10 mouse cellular contexts compared by ENCODE assay signal in the genomic region with DNA sequence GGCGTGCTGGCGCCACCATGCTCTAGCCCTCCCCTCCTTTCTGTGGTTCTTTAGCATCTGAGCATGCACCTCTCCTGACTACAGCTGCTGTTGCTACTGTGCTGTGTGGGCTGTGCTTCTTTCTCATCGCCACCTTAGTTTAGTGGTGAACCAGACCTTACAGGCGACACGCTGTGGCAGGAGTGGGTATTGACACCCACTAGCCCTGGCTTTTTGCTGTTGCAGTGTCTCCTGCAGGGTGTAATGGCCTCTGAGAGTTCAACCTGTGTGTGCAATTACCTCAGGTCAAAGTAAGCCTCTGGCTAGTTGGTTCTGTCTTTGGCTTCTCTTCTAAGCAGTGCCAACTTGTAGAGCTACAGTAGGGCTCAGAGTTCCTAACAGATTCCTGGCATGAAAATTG. TPM values are rescaled to one million over a fixed set of nuclear protein-coding genes. Genes with fewer than 3 reads are reported as not detected.
DNase-seq lines count a peak whose midpoint lies in the region; ATAC-seq lines count a peak whose summit lies in the region.
"Had no signal": no experiment of that assay in that cellular context is flagged by ENCODE, and none has a peak within 500 bp of the region (broad histone marks: within the 10 kb centered on the region; RNA-seq: fewer than 3 reads in every experiment).

No protein-coding gene starts in this region.

- no peaks in the 10 kb centered on the region for H3K4me1 ChIP-seq in forebrain, embryonic 14.5 days (ENCODE audit: control insufficient read depth, insufficient read depth, low read length)
- H3K4me1 ChIP-seq: embryonic facial prominence, embryonic 13.5 days had no signal

- H3K27ac ChIP-seq in forebrain, embryonic 14.5 days (ENCODE audit: low read depth, low read length) = no peak overlapping the region
- H3K27ac ChIP-seq: embryonic facial prominence, embryonic 13.5 days; macrophage had no signal

- no peak overlapping the region for H3K4me2 ChIP-seq in forebrain, embryonic 14.5 days (ENCODE audit: low read length)
- H3K4me2 ChIP-seq: embryonic facial prominence, embryonic 13.5 days had no signal

- no peaks in the 10 kb centered on the region for H3K27me3 ChIP-seq in forebrain, embryonic 14.5 days (replicated peaks; ENCODE audit: control insufficient read depth, insufficient read depth, low read length)
- H3K27me3 ChIP-seq: embryonic facial prominence, embryonic 13.5 days had no signal

- no peak overlapping the region for H3K9ac ChIP-seq in forebrain, embryonic 14.5 days (ENCODE audit: low read length)
- H3K9ac ChIP-seq: embryonic facial prominence, embryonic 13.5 days had no signal

- ATAC-seq in activated CD4-positive, CD25-positive, alpha-beta regulatory T cell, adult 4 months = peak; percentile 90
- ATAC-seq in forebrain, embryonic 14.5 days = no peak

- 80% methylated on average over 5 of the region's 5 CpGs for WGBS in forebrain, embryonic 14.5 days

- DNase-seq in heart, postnatal 4 days = peak; percentile 46
- no peak for DNase-seq in heart, adult 18-20 months
- peak; percentile 77 for DNase-seq in CD4-positive, CD25-positive, alpha-beta regulatory T cell, adult 2 months (ENCODE audit: low read depth, low spot score)
- peak; percentile 80 to 86 for DNase-seq in kidney, postnatal 25 days
- DNase-seq in naive thymus-derived CD4-positive, alpha-beta T cell, adult 2 months (ENCODE audit: low read depth) = peak; percentile 79
- no peak for DNase-seq in forebrain, embryonic 14.5 days (ENCODE audit: low spot score)
- no peak for DNase-seq in layer of hippocampus, adult 8-10 months (ENCODE audit: low spot score in 2 of 2)

- no peaks in the 10 kb centered on the region for H3K9me3 ChIP-seq in forebrain, embryonic 14.5 days (replicated peaks; ENCODE audit: control insufficient read depth, low read length)
- H3K9me3 ChIP-seq: embryonic facial prominence, embryonic 13.5 days had no signal

- H3K36me3 ChIP-seq in forebrain, embryonic 14.5 days (ENCODE audit: control insufficient read depth, insufficient read depth, low read length) = peaks cover 98% of the 10 kb centered on the region

- H3K4me3 ChIP-seq in forebrain, embryonic 14.5 days (ENCODE audit: low read depth, low read length) = no peak overlapping the region
- H3K4me3 ChIP-seq: embryonic facial prominence, embryonic 13.5 days had no signal

RNA-seq across cellular contexts. Expression of a gene that starts 11.5 kb away (rescaled TPM):
- 10 to 100 TPM; 27.8 to 30.6 TPM for total RNA-seq in heart, postnatal 4 days (2021)
- total RNA-seq in heart, adult 18-20 months (2021) = 10 to 100 TPM; 11.7 to 12.6 TPM
- 10 to 100 TPM; 17.1 to 22.5 TPM for polyA plus RNA-seq in activated CD4-positive, CD25-positive, alpha-beta regulatory T cell, adult 4 months (2017; shearing (Covaris generic))
- 118 and 143 TPM in 2 replicates for polyA plus RNA-seq in forebrain, embryonic 14.5 days (2014; fragmentation: Nextera tagmentation; extraction: Ambion mirVana)
- 10 to 100 TPM; 67.9 to 84.7 (median 78.5) TPM for total RNA-seq in layer of hippocampus, adult 8-10 months (2022)

RNA-seq across cellular contexts. Expression of a gene that starts 11.6 kb away (rescaled TPM):
- 10 to 100 TPM; 15.9 to 16.3 TPM for total RNA-seq in heart, postnatal 4 days (2021)
- 10 to 100 TPM; 14.6 to 15.7 TPM for total RNA-seq in heart, adult 18-20 months (2021)
- polyA plus RNA-seq in activated CD4-positive, CD25-positive, alpha-beta regulatory T cell, adult 4 months (2017; shearing (Covaris generic)) = 10 to 100 TPM; 30.4 to 31.2 TPM
- 39.1 and 41.0 TPM in 2 replicates for polyA plus RNA-seq in forebrain, embryonic 14.5 days (2014; fragmentation: Nextera tagmentation; extraction: Ambion mirVana)
- total RNA-seq in layer of hippocampus, adult 8-10 months (2022) = 10 to 100 TPM; 32.4 to 36.5 (median 34.7) TPM

RNA-seq across cellular contexts. Expression of a gene that starts 22.7 kb away (rescaled TPM):
- 1 to 10 TPM; 1.9 TPM for total RNA-seq in heart, postnatal 4 days (2021)
- 1 to 10 TPM; 1.7 to 3.0 TPM for total RNA-seq in heart, adult 18-20 months (2021)
- polyA plus RNA-seq in activated CD4-positive, CD25-positive, alpha-beta regulatory T cell, adult 4 months (2017; shearing (Covaris generic)) = not detected
- 0.25 and 0.67 TPM in 2 replicates for polyA plus RNA-seq in forebrain, embryonic 14.5 days (2014; fragmentation: Nextera tagmentation; extraction: Ambion mirVana)
- total RNA-seq in layer of hippocampus, adult 8-10 months (2022) = 1 to 10 TPM; 3.6 to 7.2 (median 6.4) TPM
- polyA plus RNA-seq: macrophage had no signal

RNA-seq across cellular contexts. Expression of a gene that starts 24.2 kb away (rescaled TPM):
- not detected for total RNA-seq in heart, postnatal 4 days (2021)
- total RNA-seq in heart, adult 18-20 months (2021) = not detected
- not detected for polyA plus RNA-seq in activated CD4-positive, CD25-positive, alpha-beta regulatory T cell, adult 4 months (2017; shearing (Covaris generic))
- 0.37 and 0.68 TPM in 2 replicates for polyA plus RNA-seq in forebrain, embryonic 14.5 days (2014; fragmentation: Nextera tagmentation; extraction: Ambion mirVana)
- total RNA-seq in layer of hippocampus, adult 8-10 months (2022) = under 1 TPM in 1 of 4 experiments, not detected in 3; 0.27 TPM
- polyA plus RNA-seq: macrophage had no signal

RNA-seq across cellular contexts. Expression of a gene that starts 37.0 kb away (rescaled TPM):
- total RNA-seq in heart, postnatal 4 days (2021) = not detected
- not detected for total RNA-seq in heart, adult 18-20 months (2021)
- not detected for polyA plus RNA-seq in activated CD4-positive, CD25-positive, alpha-beta regulatory T cell, adult 4 months (2017; shearing (Covaris generic))
- polyA plus RNA-seq in forebrain, embryonic 14.5 days (2014; fragmentation: Nextera tagmentation; extraction: Ambion mirVana) = 1.5 and 2.6 TPM in 2 replicates
- not detected for total RNA-seq in layer of hippocampus, adult 8-10 months (2022)
- polyA plus RNA-seq: macrophage had no signal

Comparison
In these comparisons a context has a peak if more than half of its experiments do, and no peak if none do; other contexts are left out.
1. DNase-seq: peak in heart, postnatal 4 days (single experiment), CD4-positive, CD25-positive, alpha-beta regulatory T cell, adult 2 months (single experiment), kidney, postnatal 25 days (2 of 2) and naive thymus-derived CD4-positive, alpha-beta T cell, adult 2 months (single experiment); none in heart, adult 18-20 months (0 of 2), forebrain, embryonic 14.5 days (single experiment) and layer of hippocampus, adult 8-10 months (0 of 2).